Mouse (Mus musculus): ENCODE data around the gene Man1a2. TPM values are rescaled to one million over a fixed set of nuclear protein-coding genes. Genes with fewer than 3 reads are reported as not detected.

Man1a2 gene
- polyA plus RNA-seq, 1 experiment, result not detected

DNA sequence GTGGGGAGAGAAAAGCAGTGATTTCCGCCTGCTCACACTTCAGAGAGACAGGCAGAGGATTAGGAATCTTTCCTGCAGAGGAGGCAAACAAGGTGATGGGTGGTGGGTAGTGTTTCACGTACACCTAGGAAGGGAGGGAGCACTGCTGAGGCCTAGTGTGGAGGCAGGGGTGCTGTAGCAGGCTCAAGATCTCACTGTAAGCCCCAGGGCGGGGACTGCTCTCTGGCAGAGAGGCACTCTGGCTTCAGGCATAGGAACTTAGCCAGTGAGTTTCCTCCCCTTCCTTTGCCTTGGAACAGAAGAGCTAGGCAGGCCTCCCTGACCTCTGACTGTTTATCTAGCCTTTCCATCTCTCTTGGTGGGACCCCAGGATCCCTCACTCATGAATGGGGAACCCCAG, 150.0 kb downstream of the Man1a2 start:
- Histone ChIP-seq H3K4me1 (ENCODE audit: control insufficient read depth, insufficient read depth, low read length) (no peaks in the 10 kb centered on the region), H3K4me3 (ENCODE audit: insufficient read depth, low read depth, low read length) (no peak overlapping the region), H3K27ac (ENCODE audit: insufficient read depth, low read depth, low read length) (no peak overlapping the region)
- 82% methylated on average over 3 of the region's 3 CpGs for WGBS
- TF ChIP-seq POLR2A (IDR thresholded peaks at IDR 0.05; ENCODE audit: insufficient read depth, low read depth, low read length) (no peak), CTCF (IDR thresholded peaks at IDR 0.05; ENCODE audit: insufficient read depth, low read depth, low read length) (no peak)

DNA sequence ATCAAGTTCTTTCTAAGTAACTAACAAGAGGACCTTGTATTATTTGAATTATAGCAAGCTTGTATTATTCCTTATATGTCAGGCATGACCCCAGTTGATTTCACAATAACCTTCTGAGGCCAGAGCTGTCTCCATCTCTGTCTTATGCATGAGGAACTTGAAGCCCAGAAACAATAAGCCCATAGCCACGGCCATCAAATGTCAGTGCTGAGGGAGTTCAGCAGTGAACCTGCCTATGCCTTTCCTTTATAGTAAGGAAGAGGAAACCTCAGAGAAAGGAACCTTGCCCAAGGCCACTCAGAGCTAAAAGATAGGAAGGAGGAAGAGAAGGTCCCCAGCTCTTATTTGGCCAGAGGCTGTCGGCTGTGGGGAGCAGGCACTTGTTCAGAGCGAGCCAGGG, 150.9 kb downstream of the Man1a2 start:
- no peak for TF ChIP-seq POLR2A (IDR thresholded peaks at IDR 0.05; ENCODE audit: insufficient read depth, low read depth, low read length)
- WGBS, result 74% methylated on average over 3 of the region's 3 CpGs
- H3K4me1 ChIP-seq (ENCODE audit: control insufficient read depth, insufficient read depth, low read length), result no peaks in the 10 kb centered on the region
- H3K4me3 ChIP-seq (ENCODE audit: insufficient read depth, low read depth, low read length), result no peak overlapping the region
- H3K27ac ChIP-seq (ENCODE audit: insufficient read depth, low read depth, low read length), result no peak overlapping the region

DNA sequence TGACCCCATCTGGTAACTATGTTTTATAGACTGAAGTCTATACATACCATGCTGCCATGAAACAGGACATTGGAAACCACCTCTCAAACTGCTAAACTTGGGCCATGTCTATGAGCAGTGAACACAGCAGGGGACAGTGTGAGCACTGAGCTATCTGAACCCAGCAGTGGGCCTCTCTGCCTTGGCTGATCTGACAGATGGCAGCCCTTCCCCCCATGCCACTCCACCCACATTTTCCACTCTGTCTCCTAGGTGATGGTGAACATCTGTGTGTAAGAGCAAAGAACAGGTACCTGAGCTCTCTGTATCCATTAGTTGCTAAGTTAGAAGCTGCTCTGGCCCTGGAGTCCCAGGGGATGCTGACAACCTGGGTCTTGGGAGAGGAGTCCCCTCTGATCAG, 151.9 kb downstream of the Man1a2 start:
- H3K27ac ChIP-seq (ENCODE audit: insufficient read depth, low read depth, low read length), result no peak overlapping the region
- no peak for TF ChIP-seq POLR2A (IDR thresholded peaks at IDR 0.05; ENCODE audit: insufficient read depth, low read depth, low read length)
- TF ChIP-seq CTCF (IDR thresholded peaks at IDR 0.05; ENCODE audit: insufficient read depth, low read depth, low read length), result no peak
- H3K4me1 ChIP-seq (ENCODE audit: control insufficient read depth, insufficient read depth, low read length), result no peaks in the 10 kb centered on the region
- no peak overlapping the region for H3K4me3 ChIP-seq (ENCODE audit: insufficient read depth, low read depth, low read length)

DNA sequence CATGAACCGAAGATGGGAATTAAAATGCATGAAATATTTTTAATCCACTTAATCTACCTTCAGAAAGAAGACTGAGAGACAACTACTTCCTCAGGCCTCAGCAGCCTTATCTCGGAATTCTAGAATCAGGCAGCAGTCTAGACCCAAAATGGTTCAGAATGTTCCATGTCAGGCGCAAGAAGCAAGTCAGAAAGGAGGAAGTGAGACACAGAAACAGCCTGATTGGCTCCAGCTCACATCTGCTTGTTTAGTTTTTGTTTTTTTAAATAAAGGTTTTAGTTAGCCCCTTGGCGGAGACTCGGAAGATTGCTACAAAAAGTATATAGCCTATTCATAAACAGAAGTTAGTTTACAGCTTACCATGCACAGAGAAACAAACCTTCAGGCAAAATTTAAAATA, 154.4 kb downstream of the Man1a2 start:
- Histone ChIP-seq H3K27ac (ENCODE audit: insufficient read depth, low read depth, low read length) (no peak overlapping the region), H3K4me1 (ENCODE audit: control insufficient read depth, insufficient read depth, low read length) (no peaks in the 10 kb centered on the region), H3K4me3 (ENCODE audit: insufficient read depth, low read depth, low read length) (no peak overlapping the region)
- TF ChIP-seq CTCF (IDR thresholded peaks at IDR 0.05; ENCODE audit: insufficient read depth, low read depth, low read length), result no peak
- no peak for TF ChIP-seq POLR2A (IDR thresholded peaks at IDR 0.05; ENCODE audit: insufficient read depth, low read depth, low read length)
- WGBS, result 94% methylated on average over 5 of the region's 5 CpGs

DNA sequence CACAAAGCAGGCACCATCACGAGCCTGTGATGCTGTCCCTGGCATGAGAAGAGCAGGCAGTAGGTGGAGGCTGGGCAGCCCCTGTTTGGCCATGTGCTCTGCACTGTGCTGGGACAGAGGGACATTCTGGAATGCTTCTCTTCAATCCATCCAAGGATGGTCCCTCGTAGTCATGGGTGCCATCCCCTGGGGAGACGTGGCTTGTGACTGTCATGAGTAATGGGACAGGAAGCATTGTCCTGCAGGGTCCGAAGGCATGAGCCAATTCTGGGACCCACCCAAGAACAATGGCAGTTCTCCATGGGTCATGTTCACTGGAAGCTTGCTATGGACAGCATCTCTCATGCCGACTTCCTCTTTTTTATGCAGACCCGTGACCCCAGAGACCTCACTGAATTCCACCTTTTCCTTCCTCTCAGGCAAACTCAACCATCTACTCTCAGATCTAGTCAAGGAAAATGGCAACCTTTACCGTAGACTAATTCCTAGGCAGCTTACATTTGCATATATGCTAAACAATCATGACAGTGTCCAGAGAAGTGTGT, 155.0 kb downstream of the Man1a2 start:
- Histone ChIP-seq H3K27ac (ENCODE audit: insufficient read depth, low read depth, low read length) (no peak overlapping the region), H3K4me3 (ENCODE audit: insufficient read depth, low read depth, low read length) (no peak overlapping the region), H3K4me1 (ENCODE audit: control insufficient read depth, insufficient read depth, low read length) (no peaks in the 10 kb centered on the region)
- WGBS, result 87% methylated on average over 7 of the region's 7 CpGs
- TF ChIP-seq POLR2A (IDR thresholded peaks at IDR 0.05; ENCODE audit: insufficient read depth, low read depth, low read length) (no peak), CTCF (IDR thresholded peaks at IDR 0.05; ENCODE audit: insufficient read depth, low read depth, low read length) (no peak)

DNA sequence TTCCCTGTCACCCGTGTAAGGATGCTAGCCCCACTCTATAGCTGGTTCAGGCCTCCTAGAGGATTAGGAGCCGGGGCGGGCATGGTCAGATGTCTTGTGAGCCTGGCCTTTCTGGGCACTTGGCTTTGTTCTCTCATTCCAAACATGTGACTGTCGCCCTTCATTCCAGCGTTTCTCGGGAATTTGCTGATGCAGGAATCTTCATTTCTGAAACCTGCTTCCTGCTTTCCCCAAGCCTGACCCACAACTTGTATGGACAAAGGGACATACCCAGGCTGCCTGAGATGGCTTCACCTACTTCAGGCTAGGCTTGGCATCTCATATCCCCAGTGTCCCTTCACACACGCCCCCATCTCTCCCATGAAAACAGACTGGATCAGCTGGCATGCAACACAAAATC, 162.6 kb downstream of the Man1a2 start:
- 81% methylated on average over 7 of the region's 7 CpGs for WGBS
- no peak overlapping the region for H3K27ac ChIP-seq (ENCODE audit: insufficient read depth, low read depth, low read length)
- no peaks in the 10 kb centered on the region for H3K4me1 ChIP-seq (ENCODE audit: control insufficient read depth, insufficient read depth, low read length)
- TF ChIP-seq CTCF (IDR thresholded peaks at IDR 0.05; ENCODE audit: insufficient read depth, low read depth, low read length) (no peak), POLR2A (IDR thresholded peaks at IDR 0.05; ENCODE audit: insufficient read depth, low read depth, low read length) (no peak)
- no peak overlapping the region for H3K4me3 ChIP-seq (ENCODE audit: insufficient read depth, low read depth, low read length)

DNA sequence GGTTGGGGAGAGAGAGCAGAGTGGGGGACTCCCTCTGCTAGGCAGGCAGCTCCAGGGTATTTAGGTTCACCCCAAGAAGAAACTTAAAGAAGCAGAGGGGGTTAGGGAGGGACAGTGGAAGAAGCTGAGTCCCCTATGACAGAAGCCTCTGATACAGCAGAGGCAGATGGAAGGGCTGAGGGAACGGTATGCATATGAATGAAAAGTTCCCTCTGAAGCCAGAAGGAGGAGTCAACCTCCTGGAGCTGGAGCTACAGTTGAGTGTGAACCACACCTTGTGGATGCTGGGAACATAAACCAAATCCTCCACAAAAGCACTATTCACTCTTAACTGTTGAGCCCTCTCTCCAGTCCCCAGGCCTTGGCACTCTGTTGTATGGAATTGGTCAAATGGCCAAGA, 163.7 kb downstream of the Man1a2 start:
- no peak overlapping the region for H3K4me3 ChIP-seq (ENCODE audit: insufficient read depth, low read depth, low read length)
- WGBS, result 70% methylated on average over 1 of the region's 1 CpGs
- H3K27ac ChIP-seq (ENCODE audit: insufficient read depth, low read depth, low read length), result no peak overlapping the region
- no peaks in the 10 kb centered on the region for H3K4me1 ChIP-seq (ENCODE audit: control insufficient read depth, insufficient read depth, low read length)
- TF ChIP-seq CTCF (IDR thresholded peaks at IDR 0.05; ENCODE audit: insufficient read depth, low read depth, low read length) (no peak), POLR2A (IDR thresholded peaks at IDR 0.05; ENCODE audit: insufficient read depth, low read depth, low read length) (no peak)

DNA sequence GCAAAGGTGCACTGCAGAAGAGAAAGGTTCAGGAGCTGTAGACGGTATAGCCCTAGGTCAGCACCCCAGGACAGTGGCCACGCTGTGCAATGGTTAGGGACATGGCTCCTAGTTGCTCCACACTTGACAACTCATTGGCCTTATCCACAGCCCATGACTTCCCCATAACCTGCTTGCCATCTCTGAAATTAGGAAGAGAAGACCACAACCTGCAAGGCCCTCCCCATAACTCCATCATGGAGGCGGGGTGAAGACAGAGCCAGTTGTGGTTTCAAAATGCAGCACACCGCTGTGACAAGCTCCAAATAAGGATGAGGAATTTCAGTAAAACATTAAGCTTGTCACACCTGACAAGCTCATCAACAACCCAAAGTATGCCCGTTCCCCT, 169.6 kb downstream of the Man1a2 start:
- TF ChIP-seq POLR2A (IDR thresholded peaks at IDR 0.05; ENCODE audit: insufficient read depth, low read depth, low read length) (no peak), CTCF (IDR thresholded peaks at IDR 0.05; ENCODE audit: insufficient read depth, low read depth, low read length) (no peak)
- WGBS, result 92% methylated on average over 5 of the region's 5 CpGs
- Histone ChIP-seq H3K27ac (ENCODE audit: insufficient read depth, low read depth, low read length) (no peak overlapping the region), H3K4me1 (ENCODE audit: control insufficient read depth, insufficient read depth, low read length) (no peaks in the 10 kb centered on the region), H3K4me3 (ENCODE audit: insufficient read depth, low read depth, low read length) (no peak overlapping the region)

DNA sequence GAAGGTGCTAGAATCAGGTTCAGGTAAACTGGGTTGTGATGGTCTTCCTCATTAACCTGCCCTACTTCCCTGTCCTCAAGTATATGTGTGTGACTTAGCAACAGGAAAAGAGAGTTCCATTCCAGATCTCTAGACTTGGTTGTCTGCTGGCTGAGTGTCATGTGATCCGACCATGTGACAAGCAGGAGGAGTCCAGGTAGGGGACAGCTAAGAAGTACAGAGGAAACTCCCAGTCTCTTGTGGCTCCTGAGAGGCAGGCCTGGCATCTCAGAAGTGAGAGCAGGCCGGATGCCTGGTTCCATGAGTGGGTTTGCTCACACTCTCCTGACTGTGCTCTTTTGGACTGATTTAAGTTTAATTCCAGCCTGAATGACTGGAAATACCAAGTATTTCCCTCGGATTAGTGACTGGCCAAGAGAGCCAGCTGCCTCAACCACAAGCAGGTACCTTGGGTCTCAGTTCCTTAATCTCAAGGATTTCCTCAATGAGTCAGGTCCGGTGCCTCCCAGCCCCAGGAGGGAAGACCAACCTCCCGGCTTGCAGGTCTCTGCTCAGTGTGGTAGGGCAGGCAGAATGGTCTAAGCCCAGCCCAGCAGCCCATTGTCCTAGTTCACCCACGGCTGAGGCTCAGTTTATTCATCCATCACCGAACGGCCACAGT, 170.1 kb downstream of the Man1a2 start:
- Histone ChIP-seq H3K27ac (ENCODE audit: insufficient read depth, low read depth, low read length) (no peak overlapping the region), H3K4me3 (ENCODE audit: insufficient read depth, low read depth, low read length) (no peak overlapping the region), H3K4me1 (ENCODE audit: control insufficient read depth, insufficient read depth, low read length) (no peaks in the 10 kb centered on the region)
- WGBS, result 72% methylated on average over 8 of the region's 8 CpGs
- TF ChIP-seq POLR2A (IDR thresholded peaks at IDR 0.05; ENCODE audit: insufficient read depth, low read depth, low read length), result no peak
- TF ChIP-seq CTCF (IDR thresholded peaks at IDR 0.05; ENCODE audit: insufficient read depth, low read depth, low read length), result no peak

Other genes starting within 250 kb of the Man1a2 start
- not detected in 2 replicates for gene Tent5c, start 196.2 kb downstream of the Man1a2 start, polyA plus RNA-seq (2012; ENCODE audit: insufficient read depth, insufficient read length, low replicate concordance, missing spikeins)
- not detected in 2 replicates for gene Vtcn1, start 140.0 kb upstream of the Man1a2 start, polyA plus RNA-seq (2012; ENCODE audit: insufficient read depth, insufficient read length, low replicate concordance, missing spikeins)
- gene Trim45, start 236.7 kb upstream of the Man1a2 start, polyA plus RNA-seq (2012; ENCODE audit: insufficient read depth, insufficient read length, low replicate concordance, missing spikeins), result not detected in 2 replicates

All from olfactory bulb, adult 2 months (tissue).